Mouse (Mus musculus): Measurements from ENCODE around the gene Grik3. TPM values are rescaled to one million over a fixed set of nuclear protein-coding genes. Genes with fewer than 3 reads are reported as not detected.

The Grik3 gene
- polyA plus RNA-seq, 1 experiment from 2014 or later: 4.4 TPM

- no peaks in the 10 kb centered on the region for H3K27me3 ChIP-seq (ENCODE audit: control insufficient read depth, insufficient read depth, low read depth, low read length)
- no peak overlapping the region for H3K9ac ChIP-seq (ENCODE audit: low read depth, low read length)
- ATAC-seq: no peak
- no peak overlapping the region for H3K4me3 ChIP-seq (ENCODE audit: low read depth, low read length)
- H3K27ac ChIP-seq (ENCODE audit: low read length): no peak overlapping the region
- H3K4me2 ChIP-seq (ENCODE audit: low read length): no peak overlapping the region
- 64% methylated on average over 5 of the region's 5 CpGs for WGBS
- H3K4me1 ChIP-seq (ENCODE audit: control insufficient read depth, insufficient read depth, low read length): no peaks in the 10 kb centered on the region
- no peaks in the 10 kb centered on the region for H3K9me3 ChIP-seq (replicated peaks; ENCODE audit: control insufficient read depth, low read length, poor library complexity, severe bottlenecking)
- H3K36me3 ChIP-seq (ENCODE audit: control insufficient read depth, insufficient read depth, low read length): no peaks in the 10 kb centered on the region
Observed at GRCm38 (mm10) chr4:125526425-125526824, 35.9 kb downstream of the Grik3 start.

GRCm38 (mm10) chr4:125533965-125534364 is 43.5 kb downstream of the Grik3 start:
- Histone ChIP-seq H3K36me3 (ENCODE audit: control insufficient read depth, insufficient read depth, low read length) (no peaks in the 10 kb centered on the region), H3K27ac (ENCODE audit: low read length) (no peak overlapping the region; the same call in 1 of the 2 replicates)
- ATAC-seq: no peak

GRCm38 (mm10) chr4:125534449-125534848 is 43.9 kb downstream of the Grik3 start:
- Histone ChIP-seq H3K9ac (ENCODE audit: low read depth, low read length) (no peak overlapping the region), H3K4me3 (ENCODE audit: low read depth, low read length) (no peak overlapping the region), H3K9me3 (replicated peaks; ENCODE audit: control insufficient read depth, low read length, poor library complexity, severe bottlenecking) (no peaks in the 10 kb centered on the region), H3K36me3 (ENCODE audit: control insufficient read depth, insufficient read depth, low read length) (no peaks in the 10 kb centered on the region), H3K27me3 (ENCODE audit: control insufficient read depth, insufficient read depth, low read depth, low read length) (0 out of 2 replicates have a peak, but pooled peaks cover 3% of the 10 kb centered on the region), H3K27ac (ENCODE audit: low read length) (peak overlapping the region; percentile 29; the same call in 1 of the 2 replicates), H3K4me2 (ENCODE audit: low read length) (no peak overlapping the region), H3K4me1 (ENCODE audit: control insufficient read depth, insufficient read depth, low read length) (peaks cover 14% of the 10 kb centered on the region)
- 9% methylated on average over 8 of the region's 8 CpGs for WGBS
- ATAC-seq: peak; percentile 47

More at GRCm38 (mm10) chr4:125533965-125534364, 43.5 kb downstream of the Grik3 start:
- H3K27me3 ChIP-seq (ENCODE audit: control insufficient read depth, insufficient read depth, low read depth, low read length): 0 out of 2 replicates have a peak, but pooled peaks cover 3% of the 10 kb centered on the region
- H3K9me3 ChIP-seq (replicated peaks; ENCODE audit: control insufficient read depth, low read length, poor library complexity, severe bottlenecking): no peaks in the 10 kb centered on the region
- peaks cover 14% of the 10 kb centered on the region for H3K4me1 ChIP-seq (ENCODE audit: control insufficient read depth, insufficient read depth, low read length)
- H3K4me2 ChIP-seq (ENCODE audit: low read length): no peak overlapping the region
- no peak overlapping the region for H3K4me3 ChIP-seq (ENCODE audit: low read depth, low read length)
- no peak overlapping the region for H3K9ac ChIP-seq (ENCODE audit: low read depth, low read length)
- WGBS: 52% methylated on average over 9 of the region's 9 CpGs

DNA sequence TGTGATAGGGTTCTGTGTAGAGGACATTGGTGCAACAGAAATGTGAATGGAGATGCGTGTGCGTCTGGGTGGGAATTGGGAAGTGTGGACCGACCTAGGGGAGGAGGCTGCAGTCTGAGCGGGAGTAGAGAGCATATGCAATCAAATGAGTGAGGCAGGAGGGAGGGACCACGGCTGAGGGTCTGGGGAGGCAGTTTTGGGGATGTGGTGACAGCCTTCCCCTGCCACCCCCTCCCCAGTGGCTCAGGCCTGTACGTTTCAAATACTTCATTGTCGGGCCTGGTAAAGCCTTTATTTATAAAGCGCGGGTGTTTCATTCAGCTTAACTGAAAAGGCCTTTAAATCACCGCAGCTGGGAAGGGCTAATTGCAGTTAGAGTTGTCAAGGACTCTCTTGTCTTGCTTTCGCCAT is 44.5 kb downstream of the Grik3 start:
- no peak overlapping the region for H3K9ac ChIP-seq (ENCODE audit: low read depth, low read length)
- H3K27ac ChIP-seq (ENCODE audit: low read length): no peak overlapping the region
- WGBS: 11% methylated on average over 11 of the region's 11 CpGs
- no peaks in the 10 kb centered on the region for H3K36me3 ChIP-seq (ENCODE audit: control insufficient read depth, insufficient read depth, low read length)
- H3K4me1 ChIP-seq (ENCODE audit: control insufficient read depth, insufficient read depth, low read length): peaks cover 14% of the 10 kb centered on the region
- H3K9me3 ChIP-seq (replicated peaks; ENCODE audit: control insufficient read depth, low read length, poor library complexity, severe bottlenecking): no peaks in the 10 kb centered on the region
- ATAC-seq: peak; percentile 18; the same call in 1 of the 2 replicates
- no peak overlapping the region for H3K4me3 ChIP-seq (ENCODE audit: low read depth, low read length)
- H3K4me2 ChIP-seq (ENCODE audit: low read length): no peak overlapping the region
- 0 out of 2 replicates have a peak, but pooled peaks cover 3% of the 10 kb centered on the region for H3K27me3 ChIP-seq (ENCODE audit: control insufficient read depth, insufficient read depth, low read depth, low read length)

- peaks cover 3% of the 10 kb centered on the region; the same call in 1 of the 2 replicates for H3K27me3 ChIP-seq (ENCODE audit: control insufficient read depth, insufficient read depth, low read depth, low read length)
- no peaks in the 10 kb centered on the region for H3K36me3 ChIP-seq (ENCODE audit: control insufficient read depth, insufficient read depth, low read length)
- no peak overlapping the region for H3K9ac ChIP-seq (ENCODE audit: low read depth, low read length)
- H3K4me3 ChIP-seq (ENCODE audit: low read depth, low read length): no peak overlapping the region
- no peaks in the 10 kb centered on the region for H3K9me3 ChIP-seq (replicated peaks; ENCODE audit: control insufficient read depth, low read length, poor library complexity, severe bottlenecking)
- H3K27ac ChIP-seq (ENCODE audit: low read length): no peak overlapping the region
- ATAC-seq: no peak
- 5% methylated on average over 7 of the region's 7 CpGs for WGBS
- H3K4me2 ChIP-seq (ENCODE audit: low read length): no peak overlapping the region
- peaks cover 14% of the 10 kb centered on the region for H3K4me1 ChIP-seq (ENCODE audit: control insufficient read depth, insufficient read depth, low read length)
Observed at GRCm38 (mm10) chr4:125535465-125535864, 45.0 kb downstream of the Grik3 start.

DNA sequence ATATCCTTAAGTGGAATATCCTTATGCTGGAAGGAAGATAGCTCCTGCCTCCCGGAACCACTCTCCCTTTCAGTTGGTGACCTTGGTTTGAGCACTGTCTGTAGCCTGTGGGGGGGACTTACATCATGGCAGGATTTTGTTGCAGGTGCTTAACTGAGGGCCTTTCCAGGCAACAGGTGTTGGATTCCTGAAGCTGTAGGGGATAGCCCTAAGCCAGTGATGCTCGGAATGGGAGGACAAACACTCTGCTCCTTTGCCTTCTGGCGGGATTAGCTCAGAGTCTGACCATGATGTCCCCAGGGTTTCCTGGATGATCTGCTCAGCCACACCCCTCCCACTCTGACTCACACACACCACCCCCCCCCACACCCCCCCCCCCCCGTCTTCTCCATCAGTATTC is 45.5 kb downstream of the Grik3 start:
- Histone ChIP-seq H3K4me3 (ENCODE audit: low read depth, low read length) (no peak overlapping the region), H3K9me3 (replicated peaks; ENCODE audit: control insufficient read depth, low read length, poor library complexity, severe bottlenecking) (no peaks in the 10 kb centered on the region), H3K9ac (ENCODE audit: low read depth, low read length) (no peak overlapping the region), H3K27me3 (ENCODE audit: control insufficient read depth, insufficient read depth, low read depth, low read length) (peaks cover 3% of the 10 kb centered on the region; the same call in 1 of the 2 replicates), H3K36me3 (ENCODE audit: control insufficient read depth, insufficient read depth, low read length) (no peaks in the 10 kb centered on the region), H3K27ac (ENCODE audit: low read length) (no peak overlapping the region), H3K4me1 (ENCODE audit: control insufficient read depth, insufficient read depth, low read length) (peaks cover 14% of the 10 kb centered on the region), H3K4me2 (ENCODE audit: low read length) (no peak overlapping the region)
- 45% methylated on average over 3 of the region's 4 CpGs for WGBS
- no peak for ATAC-seq

DNA sequence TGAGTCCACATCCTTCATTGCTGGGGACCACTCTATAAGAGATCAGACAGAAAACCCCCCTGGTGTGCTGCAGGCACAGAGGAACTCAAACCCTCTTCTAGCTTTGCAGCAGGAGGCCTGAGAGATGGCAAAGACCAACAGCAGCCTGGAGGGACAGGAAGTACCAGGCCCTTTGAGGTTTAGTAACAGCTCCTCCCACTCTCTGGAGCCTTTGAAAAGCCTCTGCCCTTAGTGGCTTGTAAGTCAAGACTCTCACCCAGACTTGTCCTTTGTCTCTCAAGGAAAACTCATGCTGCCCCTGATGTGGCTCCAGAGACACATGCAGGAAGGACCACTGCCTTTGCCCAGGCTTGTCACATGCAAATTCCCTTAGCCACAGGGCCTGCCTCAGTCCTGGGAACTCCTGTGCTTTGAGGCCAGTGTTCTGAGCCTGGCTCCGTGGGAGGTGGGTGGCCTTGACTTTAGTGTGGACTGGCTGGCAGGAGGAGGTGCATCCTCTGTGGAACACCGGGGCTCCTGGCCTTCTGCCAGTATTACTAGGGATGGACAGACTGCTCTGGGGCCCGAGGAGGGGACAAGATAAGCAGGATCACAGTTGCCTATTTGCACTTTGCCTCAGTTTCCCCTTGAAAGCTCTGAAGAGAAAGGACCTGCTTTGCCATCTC is 47.9 kb downstream of the Grik3 start:
- Histone ChIP-seq H3K36me3 (ENCODE audit: control insufficient read depth, insufficient read depth, low read length) (no peaks in the 10 kb centered on the region), H3K4me1 (ENCODE audit: control insufficient read depth, insufficient read depth, low read length) (peaks cover 14% of the 10 kb centered on the region), H3K4me2 (ENCODE audit: low read length) (no peak overlapping the region), H3K9me3 (replicated peaks; ENCODE audit: control insufficient read depth, low read length, poor library complexity, severe bottlenecking) (no peaks in the 10 kb centered on the region), H3K4me3 (ENCODE audit: low read depth, low read length) (no peak overlapping the region), H3K9ac (ENCODE audit: low read depth, low read length) (no peak overlapping the region), H3K27me3 (ENCODE audit: control insufficient read depth, insufficient read depth, low read depth, low read length) (peaks cover 3% of the 10 kb centered on the region; the same call in 1 of the 2 replicates), H3K27ac (ENCODE audit: low read length) (no peak overlapping the region)
- ATAC-seq: no peak
- WGBS: 28% methylated on average over 3 of the region's 3 CpGs

DNA sequence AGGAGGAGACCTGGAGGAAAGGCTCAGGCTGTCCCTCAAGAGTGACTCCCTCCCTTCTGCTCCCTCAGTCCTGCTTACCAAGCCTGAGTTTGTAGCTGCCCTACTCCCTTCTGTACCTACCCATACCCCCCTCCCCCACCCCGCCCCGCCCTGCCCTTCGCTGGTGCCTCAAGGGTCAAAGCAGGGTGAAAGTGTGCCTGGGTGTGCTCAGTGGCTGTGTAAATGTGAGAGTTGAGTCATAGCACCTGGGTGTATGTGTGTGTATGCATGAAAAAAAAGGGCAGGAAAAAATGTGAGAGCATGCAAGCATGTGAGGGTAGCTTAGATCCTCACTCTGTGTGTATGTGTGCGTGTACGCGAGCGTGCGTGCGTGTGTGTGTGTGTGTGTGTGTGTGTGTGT is 49.1 kb downstream of the Grik3 start:
- ATAC-seq: no peak
- H3K4me2 ChIP-seq (ENCODE audit: low read length): no peak overlapping the region
- no peaks in the 10 kb centered on the region for H3K36me3 ChIP-seq (ENCODE audit: control insufficient read depth, insufficient read depth, low read length)
- H3K4me1 ChIP-seq (ENCODE audit: control insufficient read depth, insufficient read depth, low read length): peaks cover 10% of the 10 kb centered on the region
- no peaks in the 10 kb centered on the region for H3K9me3 ChIP-seq (replicated peaks; ENCODE audit: control insufficient read depth, low read length, poor library complexity, severe bottlenecking)
- peaks cover 3% of the 10 kb centered on the region; the same call in 1 of the 2 replicates for H3K27me3 ChIP-seq (ENCODE audit: control insufficient read depth, insufficient read depth, low read depth, low read length)
- H3K9ac ChIP-seq (ENCODE audit: low read depth, low read length): no peak overlapping the region
- H3K4me3 ChIP-seq (ENCODE audit: low read depth, low read length): no peak overlapping the region
- no peak overlapping the region for H3K27ac ChIP-seq (ENCODE audit: low read length)
- 87% methylated on average over 9 of the region's 9 CpGs for WGBS

- Histone ChIP-seq H3K36me3 (ENCODE audit: control insufficient read depth, insufficient read depth, low read length) (no peaks in the 10 kb centered on the region), H3K4me3 (ENCODE audit: low read depth, low read length) (no peak overlapping the region), H3K9ac (ENCODE audit: low read depth, low read length) (no peak overlapping the region), H3K4me1 (ENCODE audit: control insufficient read depth, insufficient read depth, low read length) (peaks cover 13% of the 10 kb centered on the region), H3K27ac (ENCODE audit: low read length) (no peak overlapping the region), H3K9me3 (replicated peaks; ENCODE audit: control insufficient read depth, low read length, poor library complexity, severe bottlenecking) (no peaks in the 10 kb centered on the region), H3K27me3 (ENCODE audit: control insufficient read depth, insufficient read depth, low read depth, low read length) (no peaks in the 10 kb centered on the region; the same call in 1 of the 2 replicates), H3K4me2 (ENCODE audit: low read length) (no peak overlapping the region)
- ATAC-seq: no peak
- 93% methylated on average over 5 of the region's 5 CpGs for WGBS
Observed at GRCm38 (mm10) chr4:125543171-125543570, 52.7 kb downstream of the Grik3 start.

All from midbrain, embryonic 16.5 days (tissue).